Mouse (Mus musculus) 416B (cell line): Measurements from ENCODE around the gene Slc39a11.

Experiments
- DNase-seq: peaks from one replicate; pipeline ENCODE4 v3.0.0; 2011; ENCODE audit warnings: low read depth

Gene Slc39a11

GRCm38 (mm10) chr11:113284951-113285741 lies 364.7 kb downstream of the Slc39a11 start:
- DNase-seq, result no peak

- no peak for DNase-seq
These were observed 366.5 kb downstream of the Slc39a11 start for GRCm38 (mm10) chr11:113283376-113283811.

GRCm38 (mm10) chr11:113278238-113278637 lies 371.6 kb downstream of the Slc39a11 start:
- no peak for DNase-seq

- no peak for DNase-seq
These were observed 372.8 kb downstream of the Slc39a11 start for GRCm38 (mm10) chr11:113277034-113277612.

- no peak for DNase-seq
These were observed 373.4 kb downstream of the Slc39a11 start for GRCm38 (mm10) chr11:113276518-113276917.

GRCm38 (mm10) chr11:113274037-113274436 lies 375.8 kb downstream of the Slc39a11 start:
- DNase-seq, result no peak

- no peak for DNase-seq
These were observed 378.0 kb downstream of the Slc39a11 start for GRCm38 (mm10) chr11:113271857-113272256.

GRCm38 (mm10) chr11:113268831-113269319 lies 381.0 kb downstream of the Slc39a11 start:
- DNase-seq, result no peak

GRCm38 (mm10) chr11:113267516-113268230 lies 382.2 kb downstream of the Slc39a11 start:
- DNase-seq, result no peak

GRCm38 (mm10) chr11:113266706-113267105 lies 383.2 kb downstream of the Slc39a11 start:
- no peak for DNase-seq

- no peak for DNase-seq
These were observed 384.3 kb downstream of the Slc39a11 start for GRCm38 (mm10) chr11:113265567-113265966.

GRCm38 (mm10) chr11:113263971-113264370 lies 385.9 kb downstream of the Slc39a11 start:
- no peak for DNase-seq

- DNase-seq, result no peak
These were observed 387.8 kb downstream of the Slc39a11 start for GRCm38 (mm10) chr11:113262062-113262461.

GRCm38 (mm10) chr11:113261421-113261820 lies 388.5 kb downstream of the Slc39a11 start:
- DNase-seq, result no peak

- DNase-seq, result no peak
These were observed 390.0 kb downstream of the Slc39a11 start for GRCm38 (mm10) chr11:113259712-113260382.

GRCm38 (mm10) chr11:113258016-113258415 lies 391.9 kb downstream of the Slc39a11 start:
- DNase-seq, result no peak

- DNase-seq, result no peak
These were observed 395.2 kb downstream of the Slc39a11 start for GRCm38 (mm10) chr11:113254653-113255052.

- no peak for DNase-seq
These were observed 396.7 kb downstream of the Slc39a11 start for GRCm38 (mm10) chr11:113253169-113253568.

GRCm38 (mm10) chr11:113251172-113251571 lies 398.7 kb downstream of the Slc39a11 start:
- no peak for DNase-seq

- DNase-seq, result no peak
These were observed 403.4 kb downstream of the Slc39a11 start for GRCm38 (mm10) chr11:113246475-113246874.

GRCm38 (mm10) chr11:113245666-113246065 lies 404.2 kb downstream of the Slc39a11 start:
- DNase-seq, result no peak

- no peak for DNase-seq
These were observed 415.4 kb downstream of the Slc39a11 start for GRCm38 (mm10) chr11:113234432-113234831.
